Mouse (Mus musculus) ovary, postnatal 14 days (tissue): ENCODE measurements around the gene Akap2.
A peak's percentile ranks its signal among the peaks of the same experiment; 100 is the strongest.
"Not testable (repeated sequence)": the region's sequence is repeated elsewhere in the genome, so short reads cannot be mapped to it uniquely, and the experiment has no call there.

Experiments
- DNase-seq: peaks from one replicate; pipeline ENCODE4 v3.0.0; 2022; ENCODE audit warnings: low spot score

Akap2 gene

DNA sequence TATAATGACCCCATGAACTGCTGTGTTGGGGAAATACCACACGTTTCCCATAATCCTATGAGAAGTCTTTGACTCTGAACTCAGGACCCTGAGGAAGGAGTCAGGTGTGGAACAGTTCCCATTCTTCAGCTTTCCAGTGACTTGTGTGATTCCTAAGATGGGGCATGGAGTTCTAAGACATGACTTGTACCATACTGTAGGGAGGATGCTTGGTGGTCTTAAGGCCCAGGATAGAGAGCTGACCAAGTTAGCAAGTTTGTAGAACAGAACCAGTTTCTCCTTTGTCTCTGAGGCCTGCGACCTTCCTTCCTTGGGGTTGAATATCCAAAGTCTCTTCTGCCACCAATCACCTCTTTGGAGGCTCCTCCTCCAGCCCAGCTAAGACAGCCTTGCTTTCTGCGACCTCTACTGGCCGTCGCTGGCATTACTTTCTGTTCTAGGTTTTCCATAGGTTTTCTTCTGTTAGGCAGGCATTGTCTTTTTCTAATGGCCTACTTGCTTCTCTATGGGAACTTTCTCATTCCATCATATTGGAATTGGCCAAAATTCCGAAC, 162.4 kb downstream of the Akap2 start:
- peak; percentile 80 for DNase-seq

DNA sequence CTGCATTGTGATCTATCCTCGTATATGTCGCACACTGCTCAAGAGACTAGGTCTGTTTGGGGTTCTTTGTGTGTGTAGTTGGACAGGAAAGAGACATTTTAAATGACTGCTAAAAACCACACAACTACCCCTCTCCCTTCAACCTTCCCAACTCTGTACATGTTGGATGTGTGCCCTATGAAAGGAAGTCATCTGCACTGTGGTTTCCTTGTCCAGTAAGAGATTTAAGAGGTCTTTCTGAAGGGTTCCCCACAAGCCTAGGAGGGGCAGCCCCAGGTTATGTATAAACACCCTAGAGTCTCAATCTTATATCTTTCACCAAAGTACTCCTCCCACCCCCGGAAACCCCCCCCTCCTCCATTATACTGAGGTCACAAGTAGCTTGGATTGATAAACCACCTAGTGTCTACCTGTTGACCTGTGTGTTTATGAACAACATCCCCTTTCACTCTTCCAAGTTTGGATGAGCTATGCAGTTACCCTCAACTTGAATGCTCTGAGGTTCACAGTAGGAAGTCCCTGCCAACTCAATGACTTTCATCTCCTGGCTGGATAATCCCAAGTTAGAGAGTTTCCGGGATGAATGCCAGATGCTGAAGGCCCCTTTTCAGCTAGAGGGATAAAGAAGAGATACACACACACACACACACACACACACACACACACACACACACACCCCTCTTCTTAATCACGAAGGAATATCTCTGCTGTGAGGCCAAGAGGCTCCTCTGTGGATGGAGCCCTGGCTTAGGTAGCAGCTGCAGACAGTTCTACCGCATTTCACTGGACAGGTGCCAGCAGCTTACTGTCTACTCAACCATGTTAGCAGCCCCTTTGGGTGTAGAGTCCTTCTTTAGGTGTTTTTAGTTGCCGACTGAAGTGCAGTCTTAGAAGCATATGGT, 166.3 kb downstream of the Akap2 start:
- DNase-seq = no peak

- no peak for DNase-seq
These were observed 167.1 kb downstream of the Akap2 start for GRCm38 (mm10) chr4:57884511-57884910.

GRCm38 (mm10) chr4:57885186-57885585, 167.7 kb downstream of the Akap2 start:
- no peak for DNase-seq

GRCm38 (mm10) chr4:57886066-57886887, 168.8 kb downstream of the Akap2 start:
- DNase-seq = no peak

- DNase-seq = no peak
These were observed 169.4 kb downstream of the Akap2 start for GRCm38 (mm10) chr4:57886888-57887230.

- no peak for DNase-seq
These were observed 170.8 kb downstream of the Akap2 start for GRCm38 (mm10) chr4:57888246-57888645.

DNA sequence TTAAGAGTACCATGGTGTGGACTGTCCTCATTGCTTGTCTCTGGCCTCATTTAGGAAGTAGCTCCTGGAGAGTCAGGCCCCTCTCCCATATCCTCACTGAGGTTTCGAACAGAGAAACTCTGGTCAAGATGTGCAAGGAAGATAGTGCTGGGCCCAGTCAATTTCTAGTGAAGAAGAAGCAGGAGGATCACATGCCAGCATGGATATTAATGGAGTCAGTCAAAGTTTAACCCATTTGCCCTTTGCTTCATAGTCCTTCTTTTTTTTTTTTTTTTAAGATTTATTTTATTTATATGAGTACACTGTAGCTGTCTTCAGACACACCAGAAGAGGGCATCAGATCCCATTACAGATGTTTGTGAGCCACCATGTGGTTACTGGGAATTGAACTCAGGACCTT, 171.5 kb downstream of the Akap2 start:
- not testable (repeated sequence) for DNase-seq

DNA sequence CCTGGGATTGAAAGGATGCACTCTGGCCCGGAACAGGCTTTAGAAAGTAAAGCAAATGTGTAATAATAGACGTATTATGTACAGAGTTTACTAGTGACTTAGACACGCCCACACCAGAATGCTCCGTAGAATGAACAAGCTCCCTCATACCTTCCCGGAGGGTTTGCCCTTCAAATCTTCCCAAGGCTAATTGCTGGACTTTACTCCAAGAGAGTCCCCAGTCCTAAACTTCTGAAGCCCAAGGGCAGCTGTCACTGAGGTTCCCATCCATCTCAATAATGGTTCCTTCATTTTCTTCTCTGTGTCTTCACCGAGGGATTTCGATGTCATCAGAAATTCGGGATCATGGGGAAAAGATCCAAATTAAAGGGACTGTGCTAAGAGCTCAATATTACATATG, 172.3 kb downstream of the Akap2 start:
- no peak for DNase-seq

DNA sequence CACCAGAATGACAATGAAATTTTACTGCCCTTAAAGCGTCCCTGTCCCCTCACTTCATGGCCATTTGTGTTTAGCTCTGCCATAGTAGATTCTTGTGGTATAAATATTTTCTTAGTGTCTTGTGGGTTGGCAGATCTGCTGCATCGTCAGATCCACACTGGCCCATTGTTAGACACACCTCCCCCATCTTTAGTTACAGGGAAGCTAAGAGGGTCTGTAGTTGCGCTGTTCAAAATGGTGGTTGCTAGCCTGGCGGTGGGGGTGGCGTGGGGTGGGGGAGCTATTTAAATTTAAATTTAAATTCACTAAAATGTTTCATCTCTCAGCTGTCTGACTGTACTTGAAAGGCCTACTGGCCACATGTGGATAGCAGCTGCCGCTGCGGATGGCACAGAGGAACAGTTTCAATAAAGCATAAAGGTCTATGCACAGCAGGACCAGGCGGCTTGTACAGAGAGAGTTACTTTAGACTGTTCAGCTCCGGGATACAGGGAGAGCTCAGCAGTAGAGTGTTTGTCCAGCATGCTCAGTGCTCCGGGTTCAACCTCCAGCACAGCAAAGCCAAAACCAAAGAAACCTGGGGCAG, 174.6 kb downstream of the Akap2 start:
- no peak for DNase-seq

GRCm38 (mm10) chr4:57895140-57895539, 177.7 kb downstream of the Akap2 start:
- no peak for DNase-seq

- no peak for DNase-seq
These were observed 178.4 kb downstream of the Akap2 start for GRCm38 (mm10) chr4:57895902-57896301.

DNA sequence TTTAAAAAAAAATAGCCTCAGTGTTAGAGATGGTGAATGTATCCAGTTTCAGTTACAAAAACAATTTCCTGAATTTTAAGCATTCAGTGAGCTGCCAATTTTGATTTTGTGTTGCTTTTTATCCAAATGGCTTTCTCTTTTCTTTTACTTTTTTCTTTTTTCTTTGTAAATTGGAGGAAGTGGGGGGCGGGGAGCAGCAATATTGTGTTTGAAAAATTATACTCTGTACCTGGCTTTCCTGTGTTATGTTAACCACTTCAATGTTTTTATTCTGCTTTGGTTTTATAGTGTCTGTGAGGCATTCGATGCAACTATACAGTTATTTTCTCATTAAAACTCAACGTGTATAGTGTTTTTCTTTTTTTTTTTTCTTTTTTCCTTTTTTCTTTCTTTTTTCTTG, 179.2 kb downstream of the Akap2 start:
- no peak for DNase-seq

DNA sequence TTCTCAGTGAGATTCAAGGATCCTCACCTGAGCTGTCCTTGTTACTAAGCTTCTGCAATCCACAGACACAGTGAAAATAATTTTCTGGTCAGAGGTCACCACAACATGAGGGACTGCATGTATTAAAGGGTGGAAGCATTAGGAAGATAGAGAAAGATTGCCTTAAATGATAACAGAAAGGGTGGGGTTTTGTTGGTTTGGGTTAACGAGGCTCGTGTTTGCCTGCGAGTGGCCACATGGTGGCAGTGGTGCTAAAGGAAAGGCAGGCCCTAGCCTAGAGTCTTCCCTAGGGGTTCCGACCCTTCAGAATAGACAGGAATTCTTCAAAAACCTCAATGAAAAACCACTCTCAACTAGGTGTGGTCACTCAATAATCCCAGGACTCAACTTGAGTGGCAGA, 183.8 kb downstream of the Akap2 start:
- DNase-seq = peak; percentile 33

- no peak for DNase-seq
These were observed 185.2 kb downstream of the Akap2 start for GRCm38 (mm10) chr4:57902619-57903018.

DNA sequence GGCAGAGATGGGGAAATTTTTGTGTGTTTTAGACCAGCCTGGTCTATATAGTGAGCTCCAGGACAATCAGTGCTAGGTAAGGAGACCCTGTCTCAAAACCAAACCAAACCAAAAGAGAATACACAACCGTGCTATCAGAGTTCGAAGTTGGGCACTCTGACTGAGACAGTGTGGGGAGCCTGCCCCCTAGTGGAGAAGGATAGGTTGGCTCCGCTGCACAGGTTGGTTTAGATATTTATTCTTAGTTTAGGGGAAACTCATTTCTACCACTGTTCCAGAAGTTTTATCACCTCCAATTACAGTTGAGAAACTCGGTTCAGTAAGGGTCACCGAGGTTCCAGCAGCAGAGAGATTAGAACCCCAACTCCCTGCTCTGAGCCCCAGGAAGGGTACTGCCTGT, 186.8 kb downstream of the Akap2 start:
- peak; percentile 51 for DNase-seq

GRCm38 (mm10) chr4:57904638-57905037, 187.2 kb downstream of the Akap2 start:
- no peak for DNase-seq

DNA sequence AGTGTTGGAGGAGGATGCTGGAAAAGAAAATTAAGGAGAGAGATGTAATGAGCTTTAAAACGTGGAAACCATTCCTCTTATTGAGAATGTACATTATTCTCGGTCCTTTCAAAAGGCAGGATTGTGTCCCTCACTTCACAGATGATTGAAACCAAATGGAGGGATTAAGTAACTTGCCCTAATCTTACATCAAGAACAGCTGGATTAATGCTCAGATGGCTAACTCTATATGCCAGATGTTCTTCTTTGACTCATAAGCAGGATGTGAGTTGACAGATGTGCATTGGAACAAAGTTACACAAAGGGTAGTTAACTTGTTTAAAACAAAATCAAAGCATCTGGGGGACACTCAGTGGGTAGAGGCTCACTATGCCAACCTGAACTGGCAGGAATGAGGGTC, 189.3 kb downstream of the Akap2 start:
- DNase-seq = no peak

DNA sequence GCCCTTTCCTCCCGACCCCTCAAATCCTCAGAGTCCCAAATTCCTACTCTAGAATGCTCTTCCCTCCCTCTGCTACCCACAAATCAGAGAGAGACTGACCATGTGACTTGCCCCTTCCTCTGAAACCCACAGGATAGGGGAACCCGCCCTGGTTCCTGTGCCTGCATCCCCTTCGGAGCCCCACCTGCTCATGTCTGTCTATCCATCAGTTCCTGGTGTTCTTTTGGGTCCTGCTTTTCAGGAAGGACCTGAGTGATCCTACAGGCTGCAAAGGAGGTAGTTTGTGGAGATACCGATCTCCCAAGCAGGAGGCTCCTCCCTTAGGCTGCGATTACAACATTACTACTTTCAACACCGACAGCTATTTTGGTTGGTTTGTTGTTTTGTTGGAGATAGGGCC, 191.4 kb downstream of the Akap2 start:
- DNase-seq = no peak

DNA sequence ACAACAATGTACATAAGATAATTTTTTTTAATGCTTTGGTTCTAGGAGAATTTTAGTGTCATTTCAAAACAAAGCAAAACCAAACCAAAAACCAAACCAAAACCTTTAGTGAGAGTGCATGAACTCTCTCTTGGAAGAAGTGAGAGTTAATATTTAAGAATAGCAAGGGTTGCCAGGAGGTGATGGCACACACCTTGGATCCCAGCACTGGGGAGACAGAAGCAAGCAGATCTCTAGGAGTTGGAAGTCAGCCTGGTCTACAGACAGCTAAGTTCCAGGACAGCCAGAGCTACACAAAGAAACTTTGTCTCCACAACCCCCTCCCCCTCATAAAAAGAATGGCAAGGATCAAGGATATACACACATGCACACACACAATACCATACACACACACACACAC, 195.6 kb downstream of the Akap2 start:
- DNase-seq = no peak

- DNase-seq = no peak
These were observed 197.0 kb downstream of the Akap2 start for GRCm38 (mm10) chr4:57914193-57915190.
